Mouse (Mus musculus) embryonic fibroblast, embryonic 13.5 days (primary cell): ENCODE measurements around the gene Akap11.

Experiments
- CTCF ChIP-seq: IDR thresholded peaks from 2 replicates; pipeline ENCODE4 v1.5.1; 2011; ENCODE audit warnings: mild to moderate bottlenecking, control low read depth, low read length, moderate library complexity, borderline replicate concordance; ENCODE audit not compliant: insufficient read depth
- POLR2A ChIP-seq: IDR thresholded peaks from 2 replicates; pipeline ENCODE4 v1.6.1; 2011; ENCODE audit warnings: low read depth, mild to moderate bottlenecking, control low read depth, low read length, moderate library complexity

- no peak for TF ChIP-seq POLR2A
- TF ChIP-seq CTCF: no peak
Measured at GRCm38 (mm10) chr14:78584222-78584621, 47.6 kb upstream of the Akap11 start.
